Mouse (Mus musculus) ES-E14 (cell line): ENCODE data around the gene Rbm47.

Source experiments
- CHD2 ChIP-seq: IDR thresholded peaks from 2 replicates; pipeline ENCODE4 v1.6.1; 2014; ENCODE audit warnings: mild to moderate bottlenecking, low read depth, low read length, inconsistent platforms
- HCFC1 ChIP-seq: IDR thresholded peaks from 2 replicates; pipeline ENCODE4 v1.6.1; 2012; ENCODE audit warnings: low read length, inconsistent platforms, borderline replicate concordance; ENCODE audit not compliant: insufficient read depth
- MAFK ChIP-seq: IDR thresholded peaks from 2 replicates; pipeline ENCODE4 v1.6.1; 2014; ENCODE audit warnings: mild to moderate bottlenecking, low read depth, low read length, inconsistent platforms; ENCODE audit not compliant: insufficient read depth

DNA sequence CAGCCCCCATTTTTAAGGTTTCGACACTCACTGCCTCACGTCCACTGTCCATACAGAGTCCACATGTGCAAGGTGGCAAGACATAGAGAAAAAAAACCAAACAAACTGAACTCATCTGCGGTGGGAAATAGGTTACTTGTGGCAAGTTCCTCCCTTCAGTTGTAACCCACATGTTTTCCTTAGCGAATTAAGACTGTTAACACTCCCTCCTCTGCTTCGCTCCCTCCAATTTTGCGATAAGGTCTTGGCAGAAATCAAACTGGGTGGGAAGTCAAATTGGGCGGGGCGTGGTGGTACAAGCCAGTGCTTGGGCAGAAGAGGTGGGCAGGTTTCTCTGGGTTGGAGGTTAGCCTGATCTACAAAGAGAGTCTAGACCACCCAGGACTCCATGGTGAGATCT is 101.2 kb downstream of the Rbm47 start:
- TF ChIP-seq HCFC1 (no peak), CHD2 (no peak), MAFK (no peak)
